Mouse (Mus musculus) hindbrain, embryonic 10.5 days (tissue): ENCODE measurements around the gene Cldn8. TPM values are rescaled to one million over a fixed set of nuclear protein-coding genes. Genes with fewer than 3 reads are reported as not detected.

Experiments used
- DNase-seq: peaks from one replicate; pipeline ENCODE4 v3.0.0-alpha.2; 2017; ENCODE audit warnings: low spot score
- H3K27ac ChIP-seq: fragments of 300-500 bp; sonication (generic); 2 replicates; pipeline ENCODE4 v1.5.1; 2016; ENCODE audit warnings: mild to moderate bottlenecking, moderate library complexity
- H3K27me3 ChIP-seq: fragments of 300-500 bp; sonication (generic); 2 replicates; pipeline ENCODE4 v1.6.1; 2016; ENCODE audit warnings: mild to moderate bottlenecking; ENCODE audit not compliant: poor library complexity, insufficient read depth, severe bottlenecking
- H3K36me3 ChIP-seq: fragments of 300-500 bp; sonication (generic); 2 replicates; pipeline ENCODE4 v1.6.1; 2016; ENCODE audit warnings: mild to moderate bottlenecking, moderate library complexity
- H3K4me1 ChIP-seq: fragments of 300-500 bp; sonication (generic); replicated peaks from 2 replicates; pipeline ENCODE4 v1.6.1; 2016; ENCODE audit warnings: mild to moderate bottlenecking
- H3K4me3 ChIP-seq: fragments of 300-500 bp; sonication (generic); 2 replicates; pipeline ENCODE4 v1.5.1; 2016; ENCODE audit warnings: mild to moderate bottlenecking, moderate library complexity
- H3K9me3 ChIP-seq: fragments of 300-500 bp; sonication (generic); 2 replicates; pipeline ENCODE4 v1.6.1; 2016; ENCODE audit warnings: mild to moderate bottlenecking, moderate library complexity
- WGBS: fragments of 180-500 bp; shearing (Covaris S2); methylation state at CpG from one replicate; pipeline ENCODE4 v1.1.7; 2016; 5-methylcytosine and 5-hydroxymethylcytosine counted together
- polyA plus RNA-seq: library from polyadenylated mRNA; unstranded; fragments of >200 nt; fragmentation: Nextera tagmentation; extraction: Ambion mirVana; gene quantifications from 2 replicates; pipeline ENCODE4 v1.2.1, GENCODE M21; 2016

The Cldn8 gene
- 1.3 and 2.3 TPM in 2 replicates for polyA plus RNA-seq

- Histone ChIP-seq H3K4me3 (no peak within 1 kb of the TSS), H3K9me3 (no peaks in the 10 kb centered on the region), H3K27ac (no peak within 1 kb of the TSS), H3K4me1 (no peaks in the 10 kb centered on the region), H3K27me3 (no peaks in the 10 kb centered on the region), H3K36me3 (no peaks in the 10 kb centered on the region)
- no peak for DNase-seq
- WGBS = 78% methylated on average over 6 of the region's 6 CpGs
These were observed at the start of gene Cldn8 for GRCm38 (mm10) chr16:88563045-88563913. Cldn8 (minus strand) TSS chr16:88563183.

- Histone ChIP-seq H3K27me3 (no peaks in the 10 kb centered on the region), H3K4me1 (no peaks in the 10 kb centered on the region; the same call in 1 of the 2 replicates), H3K36me3 (no peaks in the 10 kb centered on the region), H3K9me3 (no peaks in the 10 kb centered on the region), H3K4me3 (no peak overlapping the region), H3K27ac (no peak overlapping the region)
- WGBS = 70% methylated on average over 4 of the region's 4 CpGs
- no peak for DNase-seq
These were observed 49.7 kb upstream of the Cldn8 start for GRCm38 (mm10) chr16:88612712-88613111.

DNA sequence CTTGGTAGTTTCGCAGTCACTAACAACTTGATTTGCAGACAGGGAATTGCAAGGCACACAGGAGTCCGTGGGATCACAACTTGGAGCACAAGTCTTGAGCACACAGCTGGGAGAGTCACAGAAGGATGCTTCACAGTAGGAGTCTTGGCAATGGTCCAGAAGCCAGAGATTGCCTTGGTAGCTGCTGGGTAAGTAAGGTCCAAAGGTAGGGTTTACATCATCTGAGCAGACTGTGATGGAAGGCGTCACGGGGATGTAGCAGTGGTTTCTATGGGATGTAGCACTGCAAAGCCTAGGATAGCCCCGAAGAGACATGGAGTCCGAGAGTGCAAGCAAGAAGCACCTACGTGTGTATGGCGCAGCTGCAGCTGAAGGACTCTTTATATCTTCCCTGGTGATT is 48.9 kb upstream of the Cldn8 start, which contains the start of gene Krtap24-1:
Gene Krtap24-1, minus strand, starts transcription at position 358 of the 400 bp plus-strand sequence.
- Histone ChIP-seq H3K4me1 (no peaks in the 10 kb centered on the region; the same call in 1 of the 2 replicates), H3K9me3 (no peaks in the 10 kb centered on the region), H3K27me3 (no peaks in the 10 kb centered on the region), H3K27ac (no peak within 1 kb of the TSS), H3K36me3 (no peaks in the 10 kb centered on the region), H3K4me3 (no peak within 1 kb of the TSS)
- DNase-seq = no peak
- 94% methylated on average over 8 of the region's 8 CpGs for WGBS

DNA sequence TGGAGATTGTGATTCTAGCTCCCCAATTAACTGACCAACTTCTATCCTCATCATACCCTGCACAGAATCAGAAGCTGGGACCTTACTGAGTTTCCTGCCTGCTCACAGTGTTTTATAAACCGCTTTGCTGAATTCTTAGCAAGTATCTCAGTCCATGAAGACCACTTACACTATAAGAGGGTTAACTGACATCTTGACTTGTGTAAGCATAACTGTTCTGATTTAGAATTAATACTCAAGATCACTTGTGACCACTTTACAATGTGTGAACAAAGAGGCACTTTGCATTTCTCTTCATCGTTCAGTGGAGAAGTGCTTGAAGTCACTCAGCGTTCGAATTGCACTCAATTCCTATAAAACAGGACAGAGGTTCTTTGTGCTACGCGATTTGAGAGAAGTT is 41.6 kb upstream of the Cldn8 start:
- DNase-seq = no peak
- Histone ChIP-seq H3K36me3 (no peaks in the 10 kb centered on the region), H3K27ac (no peak overlapping the region), H3K9me3 (no peaks in the 10 kb centered on the region), H3K4me1 (peaks cover 4% of the 10 kb centered on the region), H3K4me3 (no peak overlapping the region), H3K27me3 (no peaks in the 10 kb centered on the region)
- WGBS = 92% methylated on average over 6 of the region's 6 CpGs

- peaks cover 4% of the 10 kb centered on the region for H3K4me1 ChIP-seq
- 71% methylated on average over 1 of the region's 1 CpGs for WGBS
- H3K36me3 ChIP-seq = no peaks in the 10 kb centered on the region
- H3K27ac ChIP-seq = no peak overlapping the region
- H3K4me3 ChIP-seq = no peak overlapping the region
- H3K27me3 ChIP-seq = no peaks in the 10 kb centered on the region
- no peaks in the 10 kb centered on the region for H3K9me3 ChIP-seq
- no peak for DNase-seq
These were observed 39.5 kb upstream of the Cldn8 start for GRCm38 (mm10) chr16:88602464-88602863.

DNA sequence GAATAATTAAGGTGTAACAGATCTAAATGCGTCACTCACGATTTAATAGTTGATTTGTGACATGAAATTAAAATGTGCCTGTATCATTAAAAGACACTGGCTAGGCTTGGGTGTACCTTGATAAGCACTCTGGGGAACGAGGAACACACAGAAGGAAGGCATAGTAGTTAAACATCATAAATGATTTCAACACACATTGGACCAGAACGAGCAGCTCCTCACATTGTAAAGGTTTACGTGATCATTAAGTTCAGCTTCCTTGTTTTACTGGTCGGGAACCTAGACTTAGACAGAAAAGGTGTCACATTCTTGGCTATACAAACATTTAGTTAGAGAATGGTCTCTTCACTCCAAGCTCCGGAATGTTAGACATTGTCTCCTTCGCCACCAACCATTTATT is 37.3 kb upstream of the Cldn8 start:
- H3K27ac ChIP-seq = no peak overlapping the region
- H3K9me3 ChIP-seq = no peaks in the 10 kb centered on the region
- DNase-seq = no peak
- 91% methylated on average over 8 of the region's 8 CpGs for WGBS
- peaks cover 7% of the 10 kb centered on the region for H3K4me1 ChIP-seq
- no peaks in the 10 kb centered on the region for H3K27me3 ChIP-seq
- H3K4me3 ChIP-seq = no peak overlapping the region
- no peaks in the 10 kb centered on the region for H3K36me3 ChIP-seq

DNA sequence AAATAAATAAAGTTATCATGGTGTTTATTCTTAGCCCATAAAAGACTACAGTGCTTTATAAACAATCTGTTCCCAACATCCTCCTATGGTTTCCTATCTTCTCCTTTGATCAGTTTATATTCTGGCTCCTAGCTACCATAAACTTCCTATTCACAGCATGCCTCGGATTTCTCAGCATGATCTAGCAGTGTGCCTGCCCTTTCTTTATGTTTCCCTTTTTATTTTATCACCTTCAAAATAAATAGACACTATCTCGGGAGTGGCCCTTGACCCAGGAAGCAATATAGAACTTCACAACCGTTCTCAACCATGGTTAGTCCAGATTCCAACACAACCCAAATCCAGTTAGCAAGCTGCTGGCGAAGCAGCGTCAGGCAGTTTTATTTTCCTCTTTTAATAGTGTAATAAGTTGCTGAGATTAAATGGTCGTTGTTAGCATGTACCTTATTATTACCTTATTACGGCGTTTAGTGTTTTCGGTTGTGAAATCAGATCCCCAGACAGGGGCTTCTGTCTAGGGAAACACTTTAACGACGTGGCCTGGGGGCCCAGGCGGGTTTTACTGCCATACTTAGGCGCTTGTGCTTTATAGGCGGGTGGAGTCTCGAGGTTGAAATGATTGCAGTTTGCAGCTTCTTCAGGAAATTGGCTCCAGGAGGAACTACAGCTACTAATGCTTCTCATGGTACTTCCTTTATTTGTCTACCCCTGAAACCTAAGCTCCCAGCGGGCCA is 36.7 kb upstream of the Cldn8 start:
- H3K36me3 ChIP-seq = no peaks in the 10 kb centered on the region
- 76% methylated on average over 16 of the region's 16 CpGs for WGBS

GRCm38 (mm10) chr16:88592758-88593157 is 29.8 kb upstream of the Cldn8 start:
- H3K27ac ChIP-seq = no peak overlapping the region
- no peaks in the 10 kb centered on the region for H3K36me3 ChIP-seq
- H3K4me1 ChIP-seq = 0 out of 2 replicates have a peak, but pooled peaks cover 3% of the 10 kb centered on the region
- no peak overlapping the region for H3K4me3 ChIP-seq
- H3K9me3 ChIP-seq = no peaks in the 10 kb centered on the region
- no peaks in the 10 kb centered on the region for H3K27me3 ChIP-seq
- no peak for DNase-seq

More for the DNA sequence above, 36.7 kb upstream of the Cldn8 start:
- Histone ChIP-seq H3K27ac (no peak overlapping the region), H3K4me3 (no peak overlapping the region), H3K9me3 (no peaks in the 10 kb centered on the region), H3K27me3 (no peaks in the 10 kb centered on the region), H3K4me1 (peaks cover 7% of the 10 kb centered on the region)
- DNase-seq = no peak

GRCm38 (mm10) chr16:88583338-88583737 is 20.4 kb upstream of the Cldn8 start:
- Histone ChIP-seq H3K4me1 (no peaks in the 10 kb centered on the region), H3K36me3 (no peaks in the 10 kb centered on the region), H3K27me3 (no peaks in the 10 kb centered on the region), H3K27ac (no peak overlapping the region), H3K9me3 (no peaks in the 10 kb centered on the region), H3K4me3 (no peak overlapping the region)
- no peak for DNase-seq
- WGBS = 94% methylated on average over 9 of the region's 9 CpGs

DNA sequence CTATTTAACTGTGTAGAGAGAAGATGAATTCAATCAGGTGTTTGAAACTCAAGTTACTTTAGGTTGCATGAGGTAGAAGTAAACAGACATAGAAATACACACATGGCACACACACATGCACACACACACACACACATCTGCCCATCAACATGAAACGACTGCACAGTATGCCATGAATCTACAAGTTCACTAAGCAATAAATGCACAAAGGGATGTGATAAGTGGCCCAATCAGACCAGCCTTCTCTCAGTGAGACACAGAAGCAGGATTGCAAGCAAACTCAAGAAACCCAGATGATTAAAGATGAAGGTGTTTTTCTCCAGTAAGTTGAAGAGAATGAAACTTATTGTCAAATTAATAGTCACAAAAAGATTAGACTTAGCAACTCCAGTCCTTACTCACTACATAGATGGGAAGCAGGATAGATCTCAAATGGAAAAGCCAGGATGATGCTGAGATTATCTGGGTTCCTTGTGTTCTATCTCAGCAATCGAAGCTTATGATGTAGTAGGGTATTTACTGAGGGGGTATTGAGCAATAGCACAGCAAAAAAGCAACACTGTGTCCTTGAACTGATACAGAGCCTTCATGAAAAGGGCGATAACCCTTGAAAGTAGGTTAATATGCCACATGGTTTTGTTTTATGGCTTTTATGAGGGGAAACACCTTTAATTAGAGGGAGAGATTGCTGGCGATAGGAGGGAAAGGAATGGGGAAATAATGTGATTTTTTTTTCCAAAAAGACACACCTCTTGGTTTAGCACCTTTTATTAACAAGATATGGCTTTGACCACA is 13.1 kb upstream of the Cldn8 start:
- H3K4me3 ChIP-seq = no peak overlapping the region
- 85% methylated on average over 4 of the region's 4 CpGs for WGBS
- H3K9me3 ChIP-seq = no peaks in the 10 kb centered on the region
- no peak for DNase-seq
- H3K27me3 ChIP-seq = no peaks in the 10 kb centered on the region
- no peak overlapping the region for H3K27ac ChIP-seq
- H3K36me3 ChIP-seq = no peaks in the 10 kb centered on the region
- no peaks in the 10 kb centered on the region for H3K4me1 ChIP-seq

GRCm38 (mm10) chr16:88572904-88573404 is 10.0 kb upstream of the Cldn8 start:
- H3K27me3 ChIP-seq = no peaks in the 10 kb centered on the region
- no peaks in the 10 kb centered on the region for H3K9me3 ChIP-seq
- H3K4me3 ChIP-seq = no peak overlapping the region
- no peak for DNase-seq
- H3K4me1 ChIP-seq = no peaks in the 10 kb centered on the region
- 86% methylated on average over 5 of the region's 5 CpGs for WGBS
- no peak overlapping the region for H3K27ac ChIP-seq
- no peaks in the 10 kb centered on the region for H3K36me3 ChIP-seq

- H3K4me3 ChIP-seq = no peak overlapping the region
- no peak overlapping the region for H3K27ac ChIP-seq
- H3K36me3 ChIP-seq = no peaks in the 10 kb centered on the region
- H3K4me1 ChIP-seq = no peaks in the 10 kb centered on the region
- DNase-seq = no peak
- H3K27me3 ChIP-seq = no peaks in the 10 kb centered on the region
- no peaks in the 10 kb centered on the region for H3K9me3 ChIP-seq
These were observed 7.2 kb upstream of the Cldn8 start for GRCm38 (mm10) chr16:88570136-88570535.
